14 mouse cellular contexts compared by ENCODE assay signal in genomic region chr8:13139641-13140182, GRCm38 (mm10).
"Had no signal": no experiment of that assay in that cellular context is flagged by ENCODE, and none has a peak within 500 bp of the region (broad histone marks: within the 10 kb centered on the region; RNA-seq: fewer than 3 reads in every experiment).

No protein-coding gene starts in this region.

- DNase-seq: kidney, postnatal 25 days; layer of hippocampus, postnatal 36 days; liver, embryonic 13.5 days; lung, adult 2 months; right cerebral cortex, postnatal 25 days; thymus, adult 18-20 months; thymus, postnatal 36 days had no signal

- ATAC-seq: midbrain, embryonic 13.5 days had no signal

- H3K4me1 ChIP-seq: liver, embryonic 13.5 days; midbrain, embryonic 13.5 days; neural tube, embryonic 12.5 days; neural tube, embryonic 15.5 days had no signal

- H3K9ac ChIP-seq: liver, embryonic 13.5 days; midbrain, embryonic 13.5 days; neural tube, embryonic 12.5 days; neural tube, embryonic 15.5 days had no signal

- H3K27ac ChIP-seq: kidney, postnatal 0 days; layer of hippocampus, adult 2 months; left cerebral cortex, adult 2 months; liver, embryonic 13.5 days; macrophage; midbrain, embryonic 13.5 days; neural tube, embryonic 12.5 days; neural tube, embryonic 15.5 days had no signal

- H3K27me3 ChIP-seq: liver, embryonic 13.5 days; midbrain, embryonic 13.5 days; neural tube, embryonic 12.5 days; neural tube, embryonic 15.5 days had no signal

- H3K9me3 ChIP-seq: liver, embryonic 13.5 days; midbrain, embryonic 13.5 days; neural tube, embryonic 12.5 days; neural tube, embryonic 15.5 days had no signal

- H3K4me2 ChIP-seq: liver, embryonic 13.5 days; midbrain, embryonic 13.5 days; neural tube, embryonic 12.5 days; neural tube, embryonic 15.5 days had no signal

- H3K4me3 ChIP-seq: layer of hippocampus, adult 2 months; left cerebral cortex, adult 2 months; liver, embryonic 13.5 days; midbrain, embryonic 13.5 days; neural tube, embryonic 12.5 days; neural tube, embryonic 15.5 days had no signal
